Mouse (Mus musculus) forebrain, postnatal 0 days (tissue): ENCODE results near the gene 4933427I04Rik. TPM values are rescaled to one million over a fixed set of nuclear protein-coding genes. Genes with fewer than 3 reads are reported as not detected.

Experiments
- ATAC-seq: fragments of 200-750 bp; cut with Nextera tagmentation; 2 replicates; pipeline ENCODE4 v1.8.0; 2017; ENCODE audit warnings: mild to moderate bottlenecking, moderate library complexity
- DNase-seq: peaks from one replicate; pipeline ENCODE4 v3.0.0-alpha.2; 2015
- H3K27ac ChIP-seq: fragments of 300-500 bp; sonication (generic); 2 replicates; pipeline ENCODE4 v1.5.1; 2014; ENCODE audit warnings: low read depth, mild to moderate bottlenecking, antibody characterized with exemption, low read length, moderate library complexity, mixed read lengths
- H3K27me3 ChIP-seq: fragments of 300-500 bp; sonication (generic); 2 replicates; pipeline ENCODE4 v1.6.1; 2014; ENCODE audit warnings: mild to moderate bottlenecking, low read length, mixed read lengths; ENCODE audit not compliant: insufficient read depth
- H3K36me3 ChIP-seq: fragments of 300-500 bp; sonication (generic); 2 replicates; pipeline ENCODE4 v1.6.1; 2014; ENCODE audit warnings: mild to moderate bottlenecking, moderate library complexity; ENCODE audit not compliant: insufficient read depth
- H3K4me1 ChIP-seq: fragments of 300-500 bp; sonication (generic); 2 replicates; pipeline ENCODE4 v1.6.1; 2014; ENCODE audit warnings: antibody characterized with exemption; ENCODE audit not compliant: insufficient read depth
- H3K4me2 ChIP-seq: fragments of 300-500 bp; sonication (generic); 2 replicates; pipeline ENCODE4 v1.6.1; 2014; ENCODE audit warnings: low read depth, mild to moderate bottlenecking, moderate library complexity
- H3K4me3 ChIP-seq: fragments of 300-500 bp; sonication (generic); 2 replicates; pipeline ENCODE4 v1.5.1; 2014; ENCODE audit warnings: low read depth, low read length, mixed read lengths
- H3K9ac ChIP-seq: fragments of 300-500 bp; sonication (generic); 2 replicates; pipeline ENCODE4 v1.6.1; 2014; ENCODE audit warnings: mild to moderate bottlenecking
- H3K9me3 ChIP-seq: fragments of 300-500 bp; sonication (generic); 2 replicates; pipeline ENCODE4 v1.6.1; 2016; ENCODE audit warnings: low read length
- CTCF ChIP-seq: sonication (generic); IDR thresholded peaks from 2 replicates; pipeline ENCODE4 v1.5.1; 2016; ENCODE audit warnings: antibody characterized with exemption, control low read depth, low read depth
- WGBS: fragments of 180-500 bp; shearing (Covaris S2); extraction: QIAGEN DNeasy Blood & Tissue Kit; methylation state at CpG from one replicate; pipeline ENCODE4 v1.1.7; 2014; 5-methylcytosine and 5-hydroxymethylcytosine counted together
- polyA plus RNA-seq: library from polyadenylated mRNA; unstranded; fragments of >200 nt; fragmentation: Nextera tagmentation; extraction: Ambion mirVana; gene quantifications from 2 replicates; pipeline ENCODE4 v1.2.1, GENCODE M21; 2015
- total RNA-seq: library from RNA; depleted of rRNA; stranded (reverse); fragments of >200 nt; gene quantifications from 2 replicates; pipeline ENCODE4 v1.2.3, GENCODE M21; 2014; rRNA removed

Gene 4933427I04Rik
- not detected in 2 replicates for total RNA-seq
- polyA plus RNA-seq: 0.09 and 0.11 TPM in 2 replicates

DNA sequence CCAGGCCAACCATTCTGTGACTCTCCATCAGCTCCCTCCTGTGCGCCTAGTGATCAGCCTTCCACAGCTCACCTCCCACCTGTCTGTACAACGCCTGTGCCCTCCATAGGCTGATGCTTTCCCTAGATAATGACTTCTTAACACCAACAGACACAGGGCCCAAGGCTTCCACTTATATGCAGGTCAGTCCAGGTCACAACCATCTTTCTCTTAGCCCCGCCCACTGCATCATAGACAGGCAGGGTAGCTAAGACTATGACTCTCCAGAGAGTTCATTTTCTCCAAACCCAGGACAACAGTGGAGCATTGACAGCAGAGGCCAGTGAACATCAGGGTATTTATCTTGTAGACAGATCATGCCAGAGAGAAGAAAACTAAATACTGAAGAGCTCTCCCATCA lies at the start of gene 4933427I04Rik:
TSS of gene 4933427I04Rik (plus strand) at position 301 of the 400 bp plus-strand sequence.
- Histone ChIP-seq H3K36me3 (no peaks in the 10 kb centered on the region), H3K9ac (no peak within 1 kb of the TSS), H3K27me3 (no peaks in the 10 kb centered on the region), H3K4me2 (no peak within 1 kb of the TSS), H3K27ac (no peak within 1 kb of the TSS), H3K9me3 (no peaks in the 10 kb centered on the region), H3K4me3 (no peak within 1 kb of the TSS), H3K4me1 (no peaks in the 10 kb centered on the region)
- ATAC-seq (no peak), DNase-seq (no peak)
- WGBS: 84% methylated on average over 3 of the region's 3 CpGs
- TF ChIP-seq CTCF: no peak

GRCm38 (mm10) chr4:123810475-123811295 lies 48.8 kb upstream of the 4933427I04Rik start:
- H3K4me2 ChIP-seq: no peak overlapping the region
- H3K4me3 ChIP-seq: no peak overlapping the region
- TF ChIP-seq CTCF: no peak
- H3K27ac ChIP-seq: no peak overlapping the region
- H3K9me3 ChIP-seq: no peaks in the 10 kb centered on the region
- no peaks in the 10 kb centered on the region for H3K36me3 ChIP-seq
- no peak overlapping the region for H3K9ac ChIP-seq
- no peaks in the 10 kb centered on the region for H3K27me3 ChIP-seq
- 85% methylated on average over 12 of the region's 12 CpGs for whole genome bisulfite sequencing
- DNase-seq (no peak), ATAC-seq (no peak)
- no peaks in the 10 kb centered on the region for H3K4me1 ChIP-seq

DNA sequence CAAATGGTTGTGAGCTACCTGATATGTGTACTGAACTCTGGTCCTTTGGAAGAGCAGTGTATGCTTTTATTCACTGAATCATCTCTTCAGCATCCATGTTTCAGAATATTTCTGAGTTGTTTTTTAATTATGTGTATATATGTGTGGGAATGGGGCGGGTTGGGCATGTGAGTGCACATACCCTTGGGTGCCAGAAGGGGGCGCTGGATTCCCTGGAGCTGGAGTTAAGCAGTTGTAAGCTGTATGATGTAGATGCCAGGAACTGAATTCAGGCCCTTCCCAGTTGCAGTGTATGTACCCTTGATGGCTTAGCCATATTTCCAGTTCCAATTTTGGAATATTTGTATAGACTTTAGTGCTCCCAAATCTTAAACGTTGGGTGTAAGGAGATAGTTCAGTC lies 47.0 kb upstream of the 4933427I04Rik start:
- no peak for ATAC-seq
- no peak for TF ChIP-seq CTCF
- Histone ChIP-seq H3K27me3 (no peaks in the 10 kb centered on the region), H3K27ac (no peak overlapping the region), H3K36me3 (no peaks in the 10 kb centered on the region), H3K9ac (no peak overlapping the region), H3K4me2 (no peak overlapping the region), H3K9me3 (no peaks in the 10 kb centered on the region), H3K4me1 (no peaks in the 10 kb centered on the region), H3K4me3 (no peak overlapping the region)
- no peak for DNase-seq
- 78% methylated on average over 3 of the region's 3 CpGs for WGBS

DNA sequence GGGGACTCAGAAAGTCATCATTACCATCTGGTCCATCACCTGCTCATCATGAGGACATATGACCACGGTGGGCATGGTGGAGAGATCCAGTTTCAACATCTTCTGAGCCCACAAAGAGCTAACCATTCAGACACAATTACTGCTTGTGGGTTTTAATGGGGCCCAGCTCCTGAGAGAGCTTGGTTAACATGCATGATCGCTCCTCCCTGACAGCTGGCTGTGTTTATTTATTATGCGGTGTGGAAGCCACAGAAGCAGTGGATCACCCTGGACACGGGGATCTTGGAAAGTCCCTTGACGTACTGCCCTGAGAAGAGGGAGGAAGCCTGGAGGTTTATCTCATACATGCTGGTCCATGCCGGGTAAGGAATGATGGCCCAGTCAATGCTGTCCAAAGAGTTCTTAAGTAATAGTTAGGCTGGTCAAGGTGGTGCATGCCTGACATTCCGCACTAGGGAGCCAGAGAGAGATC lies 45.4 kb upstream of the 4933427I04Rik start:
- H3K27me3 ChIP-seq: no peaks in the 10 kb centered on the region
- ATAC-seq: no peak
- no peaks in the 10 kb centered on the region for H3K36me3 ChIP-seq
- no peak overlapping the region for H3K9ac ChIP-seq
- no peak overlapping the region for H3K27ac ChIP-seq
- no peaks in the 10 kb centered on the region for H3K4me1 ChIP-seq
- TF ChIP-seq CTCF: no peak
- no peaks in the 10 kb centered on the region for H3K9me3 ChIP-seq
- no peak overlapping the region for H3K4me3 ChIP-seq
- H3K4me2 ChIP-seq: no peak overlapping the region
- WGBS: 58% methylated on average over 7 of the region's 7 CpGs
- DNase-seq: no peak

DNA sequence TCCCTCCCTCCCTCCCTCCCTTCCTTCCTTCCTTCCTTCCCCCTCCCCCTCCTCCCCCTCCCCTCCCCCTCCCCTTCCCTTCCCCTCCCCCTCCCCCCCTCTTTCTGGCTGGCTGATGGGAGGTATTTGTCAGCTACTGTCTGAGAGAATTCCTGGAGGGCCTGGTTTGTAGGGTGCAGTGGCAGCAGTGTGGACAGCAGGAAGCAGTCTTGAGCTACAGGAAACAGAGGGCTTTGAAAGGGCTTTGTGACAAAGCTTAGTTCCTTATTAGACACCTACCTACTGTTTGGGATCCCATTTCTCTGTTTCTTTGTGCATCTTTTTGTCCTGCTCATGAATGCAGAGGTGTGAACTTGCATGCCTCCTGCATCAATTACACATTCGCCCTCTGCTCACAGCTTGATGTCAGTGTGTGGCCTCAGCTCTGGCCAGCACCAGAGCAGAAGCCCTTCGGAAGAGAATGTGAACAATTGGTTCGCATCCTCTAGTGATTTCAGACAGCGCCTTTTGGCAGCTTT lies 40.3 kb upstream of the 4933427I04Rik start:
- Histone ChIP-seq H3K27ac (no peak overlapping the region), H3K27me3 (no peaks in the 10 kb centered on the region), H3K9ac (no peak overlapping the region), H3K9me3 (no peaks in the 10 kb centered on the region), H3K4me3 (no peak overlapping the region), H3K4me2 (no peak overlapping the region), H3K4me1 (no peaks in the 10 kb centered on the region), H3K36me3 (no peaks in the 10 kb centered on the region)
- ATAC-seq (peak; percentile 73), DNase-seq (peak; percentile 52)
- WGBS: 34% methylated on average over 4 of the region's 4 CpGs
- TF ChIP-seq CTCF: peak; percentile 64

GRCm38 (mm10) chr4:123842126-123842525 lies 17.4 kb upstream of the 4933427I04Rik start:
- Histone ChIP-seq H3K4me1 (no peaks in the 10 kb centered on the region), H3K4me3 (no peak overlapping the region), H3K4me2 (no peak overlapping the region), H3K9ac (no peak overlapping the region), H3K9me3 (no peaks in the 10 kb centered on the region), H3K27me3 (no peaks in the 10 kb centered on the region), H3K36me3 (no peaks in the 10 kb centered on the region), H3K27ac (no peak overlapping the region)
- no peak for DNase-seq
- WGBS: 86% methylated on average over 8 of the region's 8 CpGs
- no peak for ATAC-seq
- no peak for TF ChIP-seq CTCF

DNA sequence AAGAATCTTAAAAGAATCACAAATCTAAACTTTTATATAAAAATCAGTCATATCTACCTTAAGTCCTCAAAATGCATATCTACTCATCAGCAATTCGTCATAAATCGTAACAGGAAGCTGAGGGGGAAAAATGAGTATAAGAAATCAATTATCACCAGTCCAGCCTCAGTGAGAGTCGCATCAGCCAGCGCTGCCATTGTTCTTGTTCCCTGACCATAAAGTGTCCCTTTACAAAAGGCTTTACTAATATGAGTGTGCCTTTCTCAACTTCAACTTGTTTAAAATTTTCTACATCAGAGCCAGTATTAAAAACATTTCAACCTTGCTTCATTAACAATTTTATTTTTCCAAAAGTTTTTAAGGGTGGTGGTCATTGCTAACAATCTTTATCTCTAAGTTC lies 2.6 kb upstream of the 4933427I04Rik start:
- no peaks in the 10 kb centered on the region for H3K4me1 ChIP-seq
- H3K9me3 ChIP-seq: no peaks in the 10 kb centered on the region
- no peak for DNase-seq
- 64% methylated on average over 4 of the region's 4 CpGs for WGBS
- no peak overlapping the region for H3K4me2 ChIP-seq
- no peak for TF ChIP-seq CTCF
- no peaks in the 10 kb centered on the region for H3K36me3 ChIP-seq
- no peak overlapping the region for H3K9ac ChIP-seq
- no peak for ATAC-seq
- no peak overlapping the region for H3K27ac ChIP-seq
- no peak overlapping the region for H3K4me3 ChIP-seq
- no peaks in the 10 kb centered on the region for H3K27me3 ChIP-seq
